Mouse (Mus musculus) megakaryocyte, embryonic 14.5 days (primary cell): Measurements from ENCODE around the gene Dhx9.

Experiments used
- FLI1 ChIP-seq: IDR thresholded peaks from 2 replicates; pipeline ENCODE4 v1.6.1; 2012; ENCODE audit warnings: low read length, inconsistent platforms, mixed read lengths
- GATA1 ChIP-seq: IDR thresholded peaks from 3 replicates; pipeline ENCODE4 v1.6.1; 2012; ENCODE audit warnings: mixed read lengths, low read length, inconsistent platforms, borderline replicate concordance

GRCm38 (mm10) chr1:153437536-153437935 lies 49.9 kb downstream of the Dhx9 start:
- no peak for TF ChIP-seq FLI1
- TF ChIP-seq GATA1: no peak
